Mouse (Mus musculus) embryonic facial prominence, embryonic 14.5 days (tissue): ENCODE measurements around the gene Tmem198b. TPM values are rescaled to one million over a fixed set of nuclear protein-coding genes. Genes with fewer than 3 reads are reported as not detected.

Experiments used
- ATAC-seq: fragments of 200-750 bp; cut with Nextera tagmentation; 2 replicates; pipeline ENCODE4 v1.8.0; 2017; ENCODE audit warnings: low read depth, moderate number of reproducible peaks, moderate TSS enrichment
- DNase-seq: peaks from one replicate; pipeline ENCODE4 v3.0.0-alpha.2; 2015; ENCODE audit warnings: low spot score
- H3K27ac ChIP-seq: fragments of 300-500 bp; sonication (generic); replicated peaks from 2 replicates; pipeline ENCODE4 v1.5.1; 2014; ENCODE audit warnings: low read depth, mild to moderate bottlenecking, low read length, moderate library complexity
- H3K27me3 ChIP-seq: fragments of 300-500 bp; sonication (generic); replicated peaks from 2 replicates; pipeline ENCODE4 v1.6.1; 2014; ENCODE audit warnings: low read length; ENCODE audit not compliant: control insufficient read depth, insufficient read depth
- H3K36me3 ChIP-seq: fragments of 300-500 bp; sonication (generic); 2 replicates; pipeline ENCODE4 v1.6.1; 2014; ENCODE audit warnings: low read length, mixed read lengths; ENCODE audit not compliant: control insufficient read depth, insufficient read depth
- H3K4me1 ChIP-seq: fragments of 300-500 bp; sonication (generic); 2 replicates; pipeline ENCODE4 v1.6.1; 2014; ENCODE audit warnings: antibody characterized with exemption, low read length; ENCODE audit not compliant: control insufficient read depth, insufficient read depth
- H3K4me2 ChIP-seq: fragments of 300-500 bp; sonication (generic); 2 replicates; pipeline ENCODE4 v1.6.1; 2014; ENCODE audit warnings: low read depth, mild to moderate bottlenecking, low read length, moderate library complexity, mixed read lengths
- H3K4me3 ChIP-seq: fragments of 300-500 bp; sonication (generic); 2 replicates; pipeline ENCODE4 v1.5.1; 2014; ENCODE audit warnings: low read depth, mild to moderate bottlenecking, low read length
- H3K9ac ChIP-seq: fragments of 300-500 bp; sonication (generic); 2 replicates; pipeline ENCODE4 v1.6.1; 2014; ENCODE audit warnings: low read depth, mild to moderate bottlenecking, low read length, moderate library complexity, mixed read lengths
- H3K9me3 ChIP-seq: fragments of 300-500 bp; sonication (generic); 2 replicates; pipeline ENCODE4 v1.6.1; 2016; ENCODE audit warnings: low read length; ENCODE audit not compliant: control insufficient read depth
- WGBS: fragments of 180-500 bp; shearing (Covaris S2); extraction: QIAGEN DNeasy Blood & Tissue Kit; methylation state at CpG from one replicate; pipeline ENCODE4 v1.1.7; 2014; 5-methylcytosine and 5-hydroxymethylcytosine counted together
- polyA plus RNA-seq: library from polyadenylated mRNA; unstranded; fragments of >200 nt; fragmentation: Nextera tagmentation; extraction: Ambion mirVana; gene quantifications from 2 replicates; pipeline ENCODE4 v1.2.1, GENCODE M21; 2014

The Tmem198b gene
- 13.7 and 14.9 TPM in 2 replicates for polyA plus RNA-seq

- Histone ChIP-seq H3K27ac (peak within 1 kb of the TSS; percentile 99), H3K27me3 (no peaks in the 10 kb centered on the region), H3K4me2 (peak within 1 kb of the TSS; percentile 72), H3K4me1 (peaks cover 42% of the 10 kb centered on the region), H3K4me3 (peak within 1 kb of the TSS; percentile 82), H3K9me3 (no peaks in the 10 kb centered on the region), H3K36me3 (peaks cover 45% of the 10 kb centered on the region), H3K9ac (peak within 1 kb of the TSS; percentile 85)
- under 1% methylated on average over 24 of the region's 28 CpGs for WGBS
- DNase-seq: peak; percentile 89
- peak; percentile 64 for ATAC-seq
Measured at GRCm38 (mm10) chr10:128804271-128805091, at the start of gene Tmem198b. Gene Tmem198b (minus strand): TSS chr10:128804370.

- no peaks in the 10 kb centered on the region for H3K9me3 ChIP-seq
- H3K27ac ChIP-seq: no peak overlapping the region
- WGBS: 70% methylated on average over 3 of the region's 3 CpGs
- H3K27me3 ChIP-seq: no peaks in the 10 kb centered on the region
- no peak overlapping the region for H3K4me2 ChIP-seq
- no peak for ATAC-seq
- DNase-seq: no peak
- H3K4me1 ChIP-seq: no peaks in the 10 kb centered on the region
- peaks cover 66% of the 10 kb centered on the region for H3K36me3 ChIP-seq
- H3K9ac ChIP-seq: no peak overlapping the region
- H3K4me3 ChIP-seq: no peak overlapping the region
Measured at GRCm38 (mm10) chr10:128850339-128850738, 46.2 kb upstream of the Tmem198b start.

GRCm38 (mm10) chr10:128848426-128848825, 44.3 kb upstream of the Tmem198b start:
- H3K27me3 ChIP-seq: no peaks in the 10 kb centered on the region
- H3K9ac ChIP-seq: no peak overlapping the region
- no peaks in the 10 kb centered on the region for H3K4me1 ChIP-seq
- H3K4me2 ChIP-seq: no peak overlapping the region
- 77% methylated on average over 2 of the region's 2 CpGs for WGBS
- ATAC-seq (no peak), DNase-seq (no peak)
- H3K27ac ChIP-seq: no peak overlapping the region
- H3K4me3 ChIP-seq: no peak overlapping the region
- H3K36me3 ChIP-seq: peaks cover 69% of the 10 kb centered on the region
- no peaks in the 10 kb centered on the region for H3K9me3 ChIP-seq

GRCm38 (mm10) chr10:128846664-128847063, 42.5 kb upstream of the Tmem198b start:
- H3K27ac ChIP-seq: no peak overlapping the region
- H3K4me3 ChIP-seq: no peak overlapping the region
- no peak for ATAC-seq
- no peak for DNase-seq
- H3K4me2 ChIP-seq: no peak overlapping the region
- no peaks in the 10 kb centered on the region for H3K9me3 ChIP-seq
- H3K4me1 ChIP-seq: no peaks in the 10 kb centered on the region
- H3K9ac ChIP-seq: no peak overlapping the region
- no peaks in the 10 kb centered on the region for H3K27me3 ChIP-seq
- 97% methylated on average over 4 of the region's 4 CpGs for WGBS
- H3K36me3 ChIP-seq: peaks cover 74% of the 10 kb centered on the region

GRCm38 (mm10) chr10:128845516-128845915, 41.3 kb upstream of the Tmem198b start:
- 78% methylated on average over 2 of the region's 2 CpGs for WGBS
- Histone ChIP-seq H3K4me2 (no peak overlapping the region), H3K27ac (no peak overlapping the region), H3K4me1 (no peaks in the 10 kb centered on the region), H3K36me3 (peaks cover 79% of the 10 kb centered on the region), H3K9ac (no peak overlapping the region), H3K4me3 (no peak overlapping the region), H3K27me3 (no peaks in the 10 kb centered on the region), H3K9me3 (no peaks in the 10 kb centered on the region)
- ATAC-seq (no peak), DNase-seq (peak; percentile 73)

GRCm38 (mm10) chr10:128843260-128843659, 39.1 kb upstream of the Tmem198b start:
- H3K36me3 ChIP-seq: peaks cover 80% of the 10 kb centered on the region

GRCm38 (mm10) chr10:128840612-128841011, 36.4 kb upstream of the Tmem198b start:
- H3K27ac ChIP-seq: no peak overlapping the region
- H3K27me3 ChIP-seq: no peaks in the 10 kb centered on the region
- H3K36me3 ChIP-seq: peaks cover 80% of the 10 kb centered on the region
- H3K9me3 ChIP-seq: no peaks in the 10 kb centered on the region
- no peak overlapping the region for H3K9ac ChIP-seq
- no peak overlapping the region for H3K4me3 ChIP-seq
- H3K4me1 ChIP-seq: no peaks in the 10 kb centered on the region
- H3K4me2 ChIP-seq: no peak overlapping the region
- DNase-seq (no peak), ATAC-seq (no peak)

More at GRCm38 (mm10) chr10:128843260-128843659, 39.1 kb upstream of the Tmem198b start:
- H3K4me1 ChIP-seq: no peaks in the 10 kb centered on the region
- DNase-seq (no peak), ATAC-seq (no peak)
- H3K27me3 ChIP-seq: no peaks in the 10 kb centered on the region
- 95% methylated on average over 5 of the region's 5 CpGs for WGBS
- H3K4me2 ChIP-seq: no peak overlapping the region
- H3K4me3 ChIP-seq: no peak overlapping the region
- no peak overlapping the region for H3K9ac ChIP-seq
- no peaks in the 10 kb centered on the region for H3K9me3 ChIP-seq
- no peak overlapping the region for H3K27ac ChIP-seq

- ATAC-seq (no peak), DNase-seq (no peak)
- H3K27ac ChIP-seq: no peak overlapping the region
- peaks cover 85% of the 10 kb centered on the region for H3K36me3 ChIP-seq
- H3K4me2 ChIP-seq: no peak overlapping the region
- no peaks in the 10 kb centered on the region for H3K4me1 ChIP-seq
- H3K9ac ChIP-seq: no peak overlapping the region
- H3K9me3 ChIP-seq: no peaks in the 10 kb centered on the region
- H3K27me3 ChIP-seq: no peaks in the 10 kb centered on the region
- H3K4me3 ChIP-seq: no peak overlapping the region
Measured at GRCm38 (mm10) chr10:128839434-128839833, 35.3 kb upstream of the Tmem198b start.

GRCm38 (mm10) chr10:128837400-128837799, 33.2 kb upstream of the Tmem198b start:
- H3K27ac ChIP-seq: no peak overlapping the region
- no peak for ATAC-seq
- H3K4me2 ChIP-seq: no peak overlapping the region
- DNase-seq: no peak
- peaks cover 86% of the 10 kb centered on the region for H3K36me3 ChIP-seq
- H3K27me3 ChIP-seq: no peaks in the 10 kb centered on the region
- H3K9ac ChIP-seq: no peak overlapping the region
- H3K9me3 ChIP-seq: no peaks in the 10 kb centered on the region
- no peak overlapping the region for H3K4me3 ChIP-seq
- no peaks in the 10 kb centered on the region for H3K4me1 ChIP-seq
